10 mouse cellular contexts compared by ENCODE assay signal in genomic region chr11:85334778-85335177, GRCm38 (mm10). TPM values are rescaled to one million over a fixed set of nuclear protein-coding genes. Genes with fewer than 3 reads are reported as not detected.
A peak's percentile ranks its signal among the peaks of the same experiment; 100 is the strongest.
DNase-seq lines count a peak whose midpoint lies in the region; TF ChIP-seq lines count a peak whose summit lies in the region.
"Had no signal": no experiment of that assay in that cellular context is flagged by ENCODE, and none has a peak within 500 bp of the region (broad histone marks: within the 10 kb centered on the region; RNA-seq: fewer than 3 reads in every experiment).

No protein-coding gene starts in this region.

- no peaks in the 10 kb centered on the region for H3K27me3 ChIP-seq in heart, adult 2 months (ENCODE audit: control insufficient read depth, insufficient read depth, low read length)
- H3K27me3 ChIP-seq: heart, embryonic 15.5 days had no signal

- H3K4me3 ChIP-seq in heart, adult 2 months, result no peak overlapping the region
- H3K4me3 ChIP-seq in lung, adult 2 months (replicated peaks; ENCODE audit: extremely low read depth, low read depth, low read length), result no peak overlapping the region
- H3K4me3 ChIP-seq: heart, embryonic 15.5 days; myocyte had no signal

- WGBS in heart, adult 2 months, result 39% methylated on average over 4 of the region's 4 CpGs
- WGBS in lung, adult 2 months, result 51% methylated on average over 4 of the region's 4 CpGs

- peak; percentile 86 for TF ChIP-seq CTCF in heart, adult 2 months (IDR thresholded peaks at IDR 0.05)
- peak; percentile 66 for TF ChIP-seq CTCF in lung, adult 2 months (IDR thresholded peaks at IDR 0.05; ENCODE audit: insufficient read depth, low read length)

- intact Hi-C loops in heart, adult 2 months (cut with DNase I), result loop anchor here (2.0 to 5.0 kb wide), 2 partner anchors 64 to 162 kb away; partner anchors contain the start of gene 1700125H20Rik

- H3K4me1 ChIP-seq in heart, adult 2 months (ENCODE audit: control insufficient read depth, insufficient read depth, low read length), result no peaks in the 10 kb centered on the region; the same call in 1 of the 2 replicates
- H3K4me1 ChIP-seq in lung, adult 2 months (ENCODE audit: control insufficient read depth, insufficient read depth, low read length), result no peaks in the 10 kb centered on the region
- H3K4me1 ChIP-seq: heart, embryonic 15.5 days had no signal

- H3K27ac ChIP-seq in heart, adult 2 months, result no peak overlapping the region
- H3K27ac ChIP-seq: heart, embryonic 15.5 days had no signal

- TF ChIP-seq EP300 in heart, adult 2 months (IDR thresholded peaks at IDR 0.05; ENCODE audit: insufficient read depth, low read depth, low read length), result 0 out of 2 replicates have a peak, but pooled peaks have one; percentile 42

- H3K79me2 ChIP-seq in heart, adult 2 months (replicated peaks; ENCODE audit: control insufficient read depth, insufficient read depth, low read length), result peaks cover 1% of the 10 kb centered on the region; the same call in 1 of the 2 replicates

- peaks cover 1% of the 10 kb centered on the region; the same call in 1 of the 2 replicates for H3K36me3 ChIP-seq in heart, adult 2 months (ENCODE audit: control insufficient read depth, insufficient read depth, low read length)

- no peak for TF ChIP-seq POLR2A in heart, adult 2 months (IDR thresholded peaks at IDR 0.05; ENCODE audit: insufficient read depth, low read depth, low read length)
- TF ChIP-seq POLR2A in lung, adult 2 months (IDR thresholded peaks at IDR 0.05; ENCODE audit: borderline replicate concordance, extremely low read depth, low read depth, low read length), result no peak

- no peak overlapping the region for H3K9ac ChIP-seq in heart, adult 2 months (ENCODE audit: low read depth, low read length)
- H3K9ac ChIP-seq: heart, embryonic 15.5 days had no signal

- peak; percentile 13 to 16 for DNase-seq in frontal cortex, postnatal 36 days (ENCODE audit: low spot score in 2 of 2)
- no peak for DNase-seq in frontal cortex, postnatal 25 days (ENCODE audit: low spot score in 2 of 2)
- peak; percentile 39 for DNase-seq in right cerebral cortex, postnatal 14 days
- no peak for DNase-seq in right cerebral cortex, postnatal 36 days (ENCODE audit: low spot score in 2 of 2)
- peak; percentile 61 for DNase-seq in cerebellum, adult 9-10 months
- DNase-seq in heart, adult 2 months, result peak; percentile 47 to 58
- DNase-seq in lung, adult 2 months, result peak; percentile 39
- DNase-seq in thymus, adult 18-20 months, result peak; percentile 14 to 28

RNA-seq across cellular contexts. Expression of gene Bcas3, which starts 18.2 kb away (rescaled TPM):
- 10 to 100 TPM; 36.0 to 40.4 TPM for total RNA-seq in heart, adult 2 months (2021)
- 23.0 and 26.6 TPM in 2 replicates for polyA plus RNA-seq in heart, adult 2 months (2012; rRNA removed)
- 54.9 and 55.7 TPM in 2 replicates for polyA plus RNA-seq in lung, adult 2 months (2012; rRNA removed)

RNA-seq across cellular contexts. Expression of gene Ppm1d, which starts 23.7 kb away (rescaled TPM):
- total RNA-seq in heart, adult 2 months (2021), result 10 to 100 TPM in 1 of 2 experiments, 1 to 10 TPM in 1; 6.8 to 10.2 TPM
- polyA plus RNA-seq in heart, adult 2 months (2012; rRNA removed), result 2.9 and 5.7 TPM in 2 replicates
- 7.3 and 7.4 TPM in 2 replicates for polyA plus RNA-seq in lung, adult 2 months (2012; rRNA removed)

Comparison
In these comparisons a context has a peak if more than half of its experiments do, and no peak if none do; other contexts are left out.
1. DNase-seq: peak in frontal cortex, postnatal 36 days (2 of 2), right cerebral cortex, postnatal 14 days (single experiment), cerebellum, adult 9-10 months (single experiment), heart, adult 2 months (2 of 2), lung, adult 2 months (single experiment) and thymus, adult 18-20 months (2 of 2); none in frontal cortex, postnatal 25 days (0 of 2) and right cerebral cortex, postnatal 36 days (0 of 2).